Comparison of ENCODE assay signal across 24 mouse cellular contexts in genomic region chr16:37550981-37551380, GRCm38 (mm10). TPM values are rescaled to one million over a fixed set of nuclear protein-coding genes. Genes with fewer than 3 reads are reported as not detected.
"Had no signal": no experiment of that assay in that cellular context is flagged by ENCODE, and none has a peak within 500 bp of the region (broad histone marks: within the 10 kb centered on the region; RNA-seq: fewer than 3 reads in every experiment).

No protein-coding gene starts in this region.

- H3K27ac ChIP-seq: kidney, postnatal 0 days; left cerebral cortex, adult 2 months; liver, embryonic 13.5 days; stomach, embryonic 15.5 days had no signal

- H3K27me3 ChIP-seq: liver, embryonic 13.5 days; stomach, embryonic 15.5 days had no signal

- H3K9me3 ChIP-seq: liver, embryonic 13.5 days; stomach, embryonic 15.5 days had no signal

- H3K4me1 ChIP-seq: stomach, embryonic 15.5 days had no signal

- H3K4me2 ChIP-seq: liver, embryonic 13.5 days; midbrain, embryonic 11.5 days; stomach, embryonic 15.5 days had no signal

- H3K4me3 ChIP-seq: left cerebral cortex, adult 2 months; liver, embryonic 13.5 days; stomach, embryonic 15.5 days had no signal

- H3K9ac ChIP-seq: liver, embryonic 13.5 days; stomach, embryonic 15.5 days had no signal

- DNase-seq: kidney, postnatal 25 days; layer of hippocampus, postnatal 36 days; liver, embryonic 13.5 days; lung, adult 2 months; lung, postnatal 14 days; lung, postnatal 4 days; midbrain, embryonic 14.5 days; retina, postnatal 1 day; right cerebral cortex, postnatal 25 days; spleen, adult 18-20 months; thymus, adult 2 months; thymus, postnatal 14 days; thymus, postnatal 4 days had no signal

- H3K36me3 ChIP-seq: stomach, embryonic 15.5 days had no signal

RNA-seq across cellular contexts. Expression of gene Hgd, which starts 29.0 kb away (rescaled TPM):
- total RNA-seq: layer of hippocampus, postnatal 36 days; left cerebral cortex, postnatal 10 days; left cerebral cortex, postnatal 36 days; megakaryocyte progenitor cell, adult 5-6 weeks; megakaryocyte-erythroid progenitor cell, adult 5-6 weeks; neutrophil, adult 5-6 weeks had no signal
- polyA plus RNA-seq: large intestine, adult 2 months; limb, embryonic 11.5 days had no signal
